Mouse (Mus musculus): ENCODE measurements around the gene Atp5c1. TPM values are rescaled to one million over a fixed set of nuclear protein-coding genes. Genes with fewer than 3 reads are reported as not detected.

The Atp5c1 gene
- polyA plus RNA-seq (2015; fragmentation: Nextera tagmentation; extraction: Ambion mirVana) = 1,248 and 1,375 TPM in 2 replicates

GRCm38 (mm10) chr2:10080310-10081010, at the start of gene Atp5c1, which contains the start of gene Kin:
Gene Atp5c1, minus strand, starts transcription at chr2:10080510.
Gene Kin, plus strand, starts transcription at chr2:10080593.

DNA sequence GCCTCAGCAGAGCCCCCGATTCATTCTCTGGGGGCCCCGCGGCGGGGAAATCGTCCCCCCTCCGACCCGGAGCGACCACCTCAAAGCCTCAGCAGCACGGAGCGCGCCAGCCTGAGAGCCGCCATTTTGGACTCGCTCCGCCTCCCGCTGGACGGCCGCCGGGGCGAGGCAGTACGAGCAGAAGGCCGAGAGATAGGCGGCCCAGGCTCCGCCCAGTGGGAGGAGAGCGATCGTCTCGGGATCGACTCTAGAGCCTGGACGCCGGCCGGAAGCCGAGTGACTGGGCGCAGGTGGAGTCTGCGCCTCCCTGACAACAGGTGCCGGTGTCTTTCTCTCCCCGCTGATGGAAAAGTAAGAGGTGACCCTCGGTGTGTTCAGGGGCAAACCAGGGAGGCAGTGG, 31.8 kb downstream of the Atp5c1 start, which contains the start of gene Taf3:
Gene Taf3, minus strand, starts transcription at position 136 of the 400 bp plus-strand sequence.

Other genes starting within 250 kb of the Atp5c1 start
- gene 4930412O13Rik, start 199.3 kb downstream of the Atp5c1 start, polyA plus RNA-seq (2015; fragmentation: Nextera tagmentation; extraction: Ambion mirVana) = not detected in 2 replicates
- gene 9230102O04Rik, start 191.0 kb downstream of the Atp5c1 start, polyA plus RNA-seq (2015; fragmentation: Nextera tagmentation; extraction: Ambion mirVana) = not detected in 2 replicates
- 0.56 and 2.4 TPM in 2 replicates for gene Gata3, start 190.5 kb downstream of the Atp5c1 start, polyA plus RNA-seq (2015; fragmentation: Nextera tagmentation; extraction: Ambion mirVana)
- 5.7 and 5.8 TPM in 2 replicates for gene Taf3, start 31.9 kb downstream of the Atp5c1 start, polyA plus RNA-seq (2015; fragmentation: Nextera tagmentation; extraction: Ambion mirVana)
- 14.5 and 18.2 TPM in 2 replicates for gene Kin, start 83 bp upstream of the Atp5c1 start, polyA plus RNA-seq (2015; fragmentation: Nextera tagmentation; extraction: Ambion mirVana)
- 0.10 and 0.29 TPM in 2 replicates for gene Itih2, start 50.9 kb upstream of the Atp5c1 start, polyA plus RNA-seq (2015; fragmentation: Nextera tagmentation; extraction: Ambion mirVana)
- 25.0 and 25.5 TPM in 2 replicates for gene Itih5, start 73.1 kb upstream of the Atp5c1 start, polyA plus RNA-seq (2015; fragmentation: Nextera tagmentation; extraction: Ambion mirVana)